14 mouse cellular contexts compared by ENCODE assay signal in the genomic region with DNA sequence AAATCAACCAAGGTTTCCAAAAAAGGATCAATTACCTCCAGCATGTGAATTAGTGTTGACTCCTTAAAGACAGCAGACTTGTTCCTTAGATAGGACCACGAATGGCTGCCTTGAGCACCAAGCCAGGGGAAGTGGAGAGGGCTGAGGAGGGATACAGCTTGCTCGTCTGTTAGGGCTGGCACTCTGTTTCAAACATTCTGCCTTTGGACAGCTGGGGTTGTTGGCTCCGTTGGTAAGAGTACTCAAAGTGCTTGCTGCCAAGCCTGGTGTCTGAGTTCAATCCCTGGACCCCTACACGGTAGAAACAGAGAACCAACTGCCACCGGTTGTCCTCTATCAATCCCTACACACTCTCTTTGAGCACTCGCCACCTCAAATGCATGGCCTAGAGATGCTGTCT.
DNase-seq lines count a peak whose midpoint lies in the region; ATAC-seq and TF ChIP-seq lines count a peak whose summit lies in the region.
"Had no signal": no experiment of that assay in that cellular context is flagged by ENCODE, and none has a peak within 500 bp of the region (broad histone marks: within the 10 kb centered on the region; RNA-seq: fewer than 3 reads in every experiment).

No protein-coding gene starts in this region.

- H3K27me3 ChIP-seq in cerebellum, adult 2 months (ENCODE audit: control insufficient read depth, insufficient read depth, low read length), result no peaks in the 10 kb centered on the region
- H3K27me3 ChIP-seq in liver, embryonic 12.5 days (replicated peaks), result no peaks in the 10 kb centered on the region
- no peaks in the 10 kb centered on the region for H3K27me3 ChIP-seq in intestine, embryonic 16.5 days (replicated peaks; ENCODE audit: control insufficient read depth, insufficient read depth, low read length)
- H3K27me3 ChIP-seq: midbrain, embryonic 13.5 days had no signal

- 14% methylated on average over 6 of the region's 6 CpGs for WGBS in cerebellum, adult 2 months
- 49% methylated on average over 6 of the region's 6 CpGs for WGBS in liver, embryonic 12.5 days (ENCODE audit: insufficient replicate concordance)
- WGBS in intestine, embryonic 16.5 days, result 80% methylated on average over 6 of the region's 6 CpGs

- peak; percentile 82 for ATAC-seq in cerebellum, adult (ENCODE audit: insufficient number of reproducible peaks, low FRiP score, low TSS enrichment)
- no peak for ATAC-seq in liver, embryonic 12.5 days
- ATAC-seq in intestine, embryonic 16.5 days, result no peak
- ATAC-seq: midbrain, embryonic 13.5 days had no signal

- no peaks in the 10 kb centered on the region for H3K36me3 ChIP-seq in liver, embryonic 12.5 days
- no peaks in the 10 kb centered on the region for H3K36me3 ChIP-seq in intestine, embryonic 16.5 days (ENCODE audit: control insufficient read depth, insufficient read depth, low read length)
- H3K36me3 ChIP-seq: embryonic facial prominence, embryonic 10.5 days had no signal

- H3K4me3 ChIP-seq in cerebellum, adult 2 months (replicated peaks; ENCODE audit: insufficient read depth, low read depth, low read length), result no peak overlapping the region
- no peak overlapping the region for H3K4me3 ChIP-seq in liver, embryonic 12.5 days
- no peak overlapping the region for H3K4me3 ChIP-seq in intestine, embryonic 16.5 days (ENCODE audit: low read length)
- H3K4me3 ChIP-seq: embryonic facial prominence, embryonic 10.5 days; midbrain, embryonic 13.5 days had no signal

- peak; percentile 24 to 64 for DNase-seq in layer of hippocampus, postnatal 14 days (ENCODE audit: low spot score in 2 of 2)
- no peak for DNase-seq in layer of hippocampus, adult 9-10 months (ENCODE audit: low spot score)
- peak; percentile 55 to 76 for DNase-seq in cerebellum, adult 2 months
- no peak for DNase-seq in gastrocnemius, adult 18-20 months (ENCODE audit: low spot score)
- no peak for DNase-seq in kidney, postnatal 36 days
- DNase-seq: gastrocnemius, postnatal 36 days; kidney, adult 9 months; lung, embryonic 14.5 days had no signal

- H3K27ac ChIP-seq in cerebellum, adult 2 months (ENCODE audit: insufficient read depth, low read length), result peak overlapping the region; percentile 70
- H3K27ac ChIP-seq in liver, embryonic 12.5 days, result peak overlapping the region; percentile 81
- no peak overlapping the region for H3K27ac ChIP-seq in intestine, embryonic 16.5 days (ENCODE audit: low read length)
- H3K27ac ChIP-seq: embryonic facial prominence, embryonic 10.5 days; macrophage; midbrain, embryonic 13.5 days had no signal

- H3K4me2 ChIP-seq in liver, embryonic 12.5 days, result peak overlapping the region; percentile 23
- no peak overlapping the region for H3K4me2 ChIP-seq in intestine, embryonic 16.5 days (ENCODE audit: low read depth, low read length)
- H3K4me2 ChIP-seq: lung, embryonic 14.5 days; midbrain, embryonic 13.5 days had no signal

- no peak for TF ChIP-seq POLR2A in cerebellum, adult 2 months (IDR thresholded peaks at IDR 0.05; ENCODE audit: borderline replicate concordance, insufficient read depth, low read length)

- TF ChIP-seq CTCF in cerebellum, adult 2 months (IDR thresholded peaks at IDR 0.05; ENCODE audit: borderline replicate concordance, insufficient read depth, low read depth, low read length), result no peak

- 0 out of 2 replicates have a peak overlapping the region, but pooled peaks have one; percentile 0 for H3K9ac ChIP-seq in liver, embryonic 12.5 days
- no peak overlapping the region for H3K9ac ChIP-seq in intestine, embryonic 16.5 days (ENCODE audit: low read depth, low read length)
- H3K9ac ChIP-seq: lung, embryonic 14.5 days; midbrain, embryonic 13.5 days had no signal

- no peaks in the 10 kb centered on the region for H3K9me3 ChIP-seq in liver, embryonic 12.5 days (replicated peaks)
- H3K9me3 ChIP-seq in intestine, embryonic 16.5 days (ENCODE audit: control insufficient read depth, low read length), result no peaks in the 10 kb centered on the region
- H3K9me3 ChIP-seq: embryonic facial prominence, embryonic 10.5 days; midbrain, embryonic 13.5 days had no signal

- peaks cover 18% of the 10 kb centered on the region for H3K4me1 ChIP-seq in cerebellum, adult 2 months (ENCODE audit: control insufficient read depth, insufficient read depth, low read length)
- H3K4me1 ChIP-seq in liver, embryonic 12.5 days, result peaks cover 42% of the 10 kb centered on the region
- no peaks in the 10 kb centered on the region for H3K4me1 ChIP-seq in intestine, embryonic 16.5 days (ENCODE audit: control insufficient read depth, insufficient read depth, low read length)
- H3K4me1 ChIP-seq: midbrain, embryonic 13.5 days had no signal

Comparison
In these comparisons a context has a peak if more than half of its experiments do, and no peak if none do; other contexts are left out.
1. DNase-seq: peak in layer of hippocampus, postnatal 14 days (2 of 2) and cerebellum, adult 2 months (2 of 2); none in layer of hippocampus, adult 9-10 months (single experiment), gastrocnemius, adult 18-20 months (single experiment) and kidney, postnatal 36 days (0 of 2).